Mouse (Mus musculus) liver, embryonic 14.5 days (tissue): Measurements from ENCODE around the gene Lrrc29. TPM values are rescaled to one million over a fixed set of nuclear protein-coding genes. Genes with fewer than 3 reads are reported as not detected.

ENCODE experiments used
- ATAC-seq: fragments of 200-750 bp; cut with Nextera tagmentation; 2 replicates; pipeline ENCODE4 v1.8.0; 2017; ENCODE audit warnings: moderate number of reproducible peaks, mild to moderate bottlenecking, moderate library complexity; ENCODE audit not compliant: insufficient read depth
- DNase-seq, 3 experiments: peaks; one replicate each; pipeline ENCODE4 v3.0.0-alpha.2; 2012 to 2013; ENCODE audit warnings: low read depth in 3 of 3, low spot score in 3 of 3
- H3K27ac ChIP-seq: fragments of 300-500 bp; sonication (generic); 2 replicates; pipeline ENCODE4 v1.5.1; 2014; ENCODE audit warnings: moderate library complexity, mild to moderate bottlenecking, control low read depth, inconsistent platforms
- H3K27me3 ChIP-seq: fragments of 300-500 bp; sonication (generic); 2 replicates; pipeline ENCODE4 v1.6.1; 2014; ENCODE audit warnings: mild to moderate bottlenecking, low read length, moderate library complexity; ENCODE audit not compliant: control insufficient read depth, insufficient read depth
- H3K36me3 ChIP-seq: fragments of 300-500 bp; sonication (generic); replicated peaks from 2 replicates; pipeline ENCODE4 v1.6.1; 2014; ENCODE audit warnings: low read depth; ENCODE audit not compliant: control insufficient read depth, insufficient read depth
- H3K4me1 ChIP-seq, 2 experiments: fragments of 200-500 bp in 1 of 2; fragments of 300-500 bp in 1 of 2; sonication (generic) in 1 of 2; replicated peaks; 2 replicates each; pipeline ENCODE4 v1.6.1; 2012 to 2014; ENCODE audit warnings: antibody characterized with exemption in 1 of 2, inconsistent platforms in 1 of 2, low read length in 1 of 2; ENCODE audit not compliant: control insufficient read depth in 2 of 2, insufficient read depth in 2 of 2
- H3K4me2 ChIP-seq: fragments of 300-500 bp; sonication (generic); 2 replicates; pipeline ENCODE4 v1.6.1; 2014; ENCODE audit warnings: low read depth, mild to moderate bottlenecking, control low read depth, moderate library complexity
- H3K4me3 ChIP-seq, 2 experiments: fragments of 200-500 bp in 1 of 2; fragments of 300-500 bp in 1 of 2; sonication (generic) in 1 of 2; 2 replicates each; pipeline ENCODE4 v1.5.1; 2012 to 2014; ENCODE audit warnings: low read depth in 2 of 2, low read length in 2 of 2, mild to moderate bottlenecking in 2 of 2, control low read depth in 1 of 2, inconsistent platforms in 1 of 2, moderate library complexity in 1 of 2; ENCODE audit not compliant: insufficient read depth in 1 of 2
- H3K9ac ChIP-seq: fragments of 300-500 bp; sonication (generic); replicated peaks from 2 replicates; pipeline ENCODE4 v1.6.1; 2014; ENCODE audit warnings: mild to moderate bottlenecking, control low read depth, moderate library complexity
- H3K9me3 ChIP-seq: fragments of 300-500 bp; sonication (generic); 2 replicates; pipeline ENCODE4 v1.6.1; 2016; ENCODE audit warnings: low read length, mixed read lengths; ENCODE audit not compliant: control insufficient read depth
- CTCF ChIP-seq: IDR thresholded peaks from 2 replicates; pipeline ENCODE4 v1.5.1; 2016; ENCODE audit warnings: antibody characterized with exemption, low read depth, control low read depth
- EP300 ChIP-seq: IDR thresholded peaks from 2 replicates; pipeline ENCODE4 v1.6.1; 2016; ENCODE audit warnings: antibody characterized with exemption, low read depth
- WGBS: fragments of 180-500 bp; shearing (Covaris S2); extraction: QIAGEN DNeasy Blood & Tissue Kit; methylation state at CpG from one replicate; pipeline ENCODE4 v1.1.7; 2014; ENCODE audit not compliant: insufficient replicate concordance; 5-methylcytosine and 5-hydroxymethylcytosine counted together
- polyA plus RNA-seq, 2 experiments: library from polyadenylated mRNA; depleted of rRNA in 1 of 2; stranded (reverse) in 1 of 2; unstranded in 1 of 2; fragments of >200 nt; fragmentation: Nextera tagmentation in 1 of 2; extraction: Ambion mirVana in 1 of 2; gene quantifications; 2 replicates each; pipeline versions ENCODE4 v1.2.1 to v1.2.3; 2012 to 2014

Gene Lrrc29
- polyA plus RNA-seq, 2 experiments: 9.1 to 10.4 TPM

DNA sequence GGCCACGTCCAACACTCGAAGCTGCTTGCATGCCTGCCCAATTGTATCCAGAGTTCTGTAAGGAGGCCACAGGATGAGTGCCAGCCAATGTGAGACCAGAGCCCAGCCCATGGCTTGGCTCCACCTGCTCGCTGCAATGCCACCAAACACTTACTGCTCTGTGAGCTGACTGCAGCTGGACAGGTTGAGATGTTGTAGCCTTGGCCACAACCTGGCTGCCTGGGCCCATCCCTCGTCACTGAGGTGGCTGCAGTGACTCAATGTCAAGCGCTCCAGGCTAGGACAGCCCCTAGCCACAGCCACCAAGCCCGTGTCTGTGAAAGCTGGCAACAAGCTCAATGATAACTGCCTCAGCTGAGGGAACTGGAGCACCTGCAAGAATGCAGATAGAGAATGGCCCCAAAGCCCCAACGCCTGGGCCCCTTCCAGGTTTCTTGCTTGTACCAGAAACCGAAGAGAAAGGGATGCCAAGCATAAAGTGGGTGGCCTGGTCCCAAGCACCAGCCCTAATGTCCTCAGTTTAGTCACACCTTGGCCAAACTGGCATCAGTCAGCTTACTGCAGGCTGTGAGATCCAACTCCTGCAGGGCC, 13.1 kb downstream of the Lrrc29 start:
- ATAC-seq (peak; percentile 59), DNase-seq (no peak)
- TF ChIP-seq EP300: peak; percentile 78
- TF ChIP-seq CTCF: no peak
- peak overlapping the region; percentile 51 for H3K27ac ChIP-seq
- peak overlapping the region; percentile 32 for H3K9ac ChIP-seq
- no peaks in the 10 kb centered on the region for H3K9me3 ChIP-seq
- H3K4me1 ChIP-seq: peaks cover 26 to 28% of the 10 kb centered on the region in 2 experiments
- no peaks in the 10 kb centered on the region for H3K27me3 ChIP-seq
- 42% methylated on average over 8 of the region's 8 CpGs for WGBS
- H3K36me3 ChIP-seq: peaks cover 76% of the 10 kb centered on the region
- no peak overlapping the region for H3K4me3 ChIP-seq
- H3K4me2 ChIP-seq: peak overlapping the region; percentile 51

DNA sequence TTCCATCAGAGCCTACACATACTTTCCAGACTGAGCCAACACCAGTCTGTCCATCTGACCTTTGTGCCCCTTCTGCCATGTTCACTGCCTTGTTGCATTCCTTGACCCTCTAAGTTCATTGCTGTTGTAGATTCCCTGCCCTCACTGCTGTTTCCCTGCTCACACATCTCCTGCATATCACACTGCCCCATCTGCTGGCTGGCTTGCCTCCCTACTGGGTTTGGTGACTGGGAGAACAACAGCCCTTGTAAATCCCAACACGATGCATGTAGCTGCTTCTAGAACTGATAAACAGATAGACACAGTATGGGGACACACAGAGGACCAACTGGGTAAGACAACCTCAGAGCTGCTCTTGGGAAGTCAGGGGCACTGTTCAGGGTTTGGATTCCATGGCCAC, 14.4 kb downstream of the Lrrc29 start:
- Histone ChIP-seq H3K9ac (no peak overlapping the region), H3K9me3 (no peaks in the 10 kb centered on the region), H3K36me3 (peaks cover 77% of the 10 kb centered on the region), H3K27me3 (no peaks in the 10 kb centered on the region), H3K4me2 (no peak overlapping the region), H3K4me1 (peaks cover 26 to 28% of the 10 kb centered on the region in 2 experiments), H3K4me3 (no peak overlapping the region), H3K27ac (peak overlapping the region; percentile 36; the same call in 1 of the 2 replicates)
- peak in 1 of 3 experiments; percentile 61 for DNase-seq
- peak; percentile 56 for ATAC-seq
- TF ChIP-seq CTCF: peak; percentile 62
- TF ChIP-seq EP300: peak; percentile 62; the same call in 1 of the 2 replicates
- WGBS: 15% methylated on average over 1 of the region's 1 CpGs

DNA sequence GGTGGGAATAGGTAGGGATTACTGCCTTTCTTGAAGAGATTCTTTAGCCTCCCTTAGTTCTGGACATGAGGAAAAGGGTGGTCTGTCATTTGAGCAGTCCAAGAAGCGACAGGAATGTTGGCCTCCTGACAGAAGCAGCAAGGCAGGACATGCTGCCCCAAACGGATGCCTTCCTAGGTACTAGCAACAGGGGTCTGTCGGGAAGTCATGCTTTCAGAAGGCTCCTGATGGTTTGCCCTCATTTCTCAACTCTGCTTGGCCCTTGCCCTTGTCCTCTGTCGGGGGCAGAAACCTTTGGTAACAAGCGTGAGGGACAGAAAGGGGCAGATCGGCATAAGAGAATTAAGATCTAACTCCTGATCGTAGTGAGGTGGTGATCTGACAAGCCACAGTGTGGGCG, 16.0 kb downstream of the Lrrc29 start:
- Histone ChIP-seq H3K4me1 (peaks cover 30 to 35% of the 10 kb centered on the region in 2 experiments), H3K9ac (no peak overlapping the region), H3K27me3 (no peaks in the 10 kb centered on the region), H3K36me3 (peaks cover 71% of the 10 kb centered on the region), H3K4me3 (no peak overlapping the region), H3K4me2 (no peak overlapping the region), H3K27ac (no peak overlapping the region), H3K9me3 (no peaks in the 10 kb centered on the region)
- TF ChIP-seq CTCF: no peak
- TF ChIP-seq EP300: no peak
- DNase-seq (no peak), ATAC-seq (no peak)
- WGBS: 88% methylated on average over 8 of the region's 8 CpGs

DNA sequence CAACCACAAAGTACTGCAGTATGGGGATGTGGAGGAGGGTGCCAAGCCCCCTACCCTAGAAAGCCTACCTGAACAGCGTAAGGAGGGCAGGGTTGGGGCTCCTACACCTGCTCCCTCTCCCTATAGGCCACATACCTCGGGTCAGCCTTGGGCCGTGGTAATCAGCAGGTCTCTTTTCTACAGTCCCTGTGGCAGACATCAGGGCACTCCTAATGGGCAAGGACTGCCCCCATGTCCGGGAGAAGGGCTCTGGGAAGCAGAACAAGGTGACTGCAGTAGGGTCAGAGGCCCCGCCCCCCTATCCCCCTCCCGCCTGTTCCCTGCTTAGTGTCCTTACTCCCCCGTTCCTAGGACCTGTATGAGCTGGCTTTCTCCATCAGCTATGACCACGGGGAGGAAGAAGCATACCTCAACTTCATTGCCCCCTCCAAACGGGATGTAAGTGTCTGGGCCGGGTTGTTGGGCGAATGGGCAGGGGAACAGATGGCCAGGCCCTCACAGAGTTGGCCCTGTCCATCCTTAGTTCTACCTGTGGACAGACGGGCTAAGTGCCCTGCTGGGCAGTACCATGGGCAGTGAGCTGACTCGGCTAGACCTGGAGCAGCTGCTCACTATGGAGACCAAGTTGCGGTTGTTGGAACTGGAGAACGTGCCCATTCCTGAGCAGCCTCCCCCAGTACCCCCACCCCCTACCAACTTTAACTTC, 16.8 kb downstream of the Lrrc29 start:
- Histone ChIP-seq H3K4me2 (no peak overlapping the region), H3K36me3 (peaks cover 71% of the 10 kb centered on the region), H3K9me3 (no peaks in the 10 kb centered on the region), H3K4me1 (peaks cover 30 to 40% of the 10 kb centered on the region in 2 experiments), H3K4me3 (no peak overlapping the region), H3K27me3 (no peaks in the 10 kb centered on the region), H3K27ac (no peak overlapping the region), H3K9ac (no peak overlapping the region)
- no peak for DNase-seq
- ATAC-seq: no peak
- 86% methylated on average over 15 of the region's 15 CpGs for WGBS
- no peak for TF ChIP-seq EP300
- TF ChIP-seq CTCF: no peak

DNA sequence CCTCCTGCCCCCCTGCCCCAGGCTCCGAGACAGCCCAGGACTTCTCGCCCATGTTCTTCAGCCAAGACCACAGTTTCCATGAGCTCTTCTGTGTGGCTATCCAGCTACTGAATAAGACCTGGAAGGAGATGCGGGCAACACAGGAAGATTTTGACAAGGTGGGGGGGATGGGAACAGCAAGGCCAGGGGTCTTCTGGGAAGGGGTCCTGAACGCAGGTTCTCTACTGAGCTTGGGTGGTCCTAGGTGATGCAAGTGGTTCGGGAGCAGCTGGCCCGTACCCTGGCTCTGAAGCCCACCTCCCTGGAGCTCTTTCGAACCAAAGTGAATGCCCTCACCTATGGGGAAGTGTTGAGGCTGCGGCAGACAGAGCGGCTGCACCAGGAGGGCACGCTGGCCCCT, 17.6 kb downstream of the Lrrc29 start:
- H3K9me3 ChIP-seq: no peaks in the 10 kb centered on the region
- no peak for TF ChIP-seq EP300
- no peak for TF ChIP-seq CTCF
- peaks cover 71% of the 10 kb centered on the region for H3K36me3 ChIP-seq
- H3K27me3 ChIP-seq: no peaks in the 10 kb centered on the region
- no peak overlapping the region for H3K4me3 ChIP-seq
- no peak overlapping the region for H3K4me2 ChIP-seq
- peaks cover 21 to 40% of the 10 kb centered on the region in 2 experiments for H3K4me1 ChIP-seq
- no peak for ATAC-seq
- H3K9ac ChIP-seq: no peak overlapping the region
- DNase-seq: no peak
- WGBS: 88% methylated on average over 10 of the region's 10 CpGs
- H3K27ac ChIP-seq: no peak overlapping the region
